Mouse (Mus musculus) CH12.LX (cell line): Measurements from ENCODE around the gene Henmt1. TPM values are rescaled to one million over a fixed set of nuclear protein-coding genes. Genes with fewer than 3 reads are reported as not detected.

Experiments
- DNase-seq: peaks from one replicate; pipeline ENCODE4 v3.0.0-alpha.2; 2013; ENCODE audit errors: extremely low read depth
- H3K27ac ChIP-seq: 2 replicates; pipeline ENCODE4 v1.5.1; 2012; ENCODE audit warnings: low read depth, mild to moderate bottlenecking, control low read depth, moderate library complexity; ENCODE audit not compliant: insufficient read depth
- H3K27me3 ChIP-seq: replicated peaks from 2 replicates; pipeline ENCODE3; 2012; ENCODE audit warnings: inconsistent platforms
- H3K36me3 ChIP-seq, 2 experiments: replicated peaks in 1 of 2; 2 replicates each; pipeline versions ENCODE3 to v1.6.1; 2012; ENCODE audit warnings: inconsistent platforms in 1 of 2, low read length in 1 of 2, mild to moderate bottlenecking in 1 of 2, mixed read lengths in 1 of 2, moderate library complexity in 1 of 2; ENCODE audit not compliant: control insufficient read depth in 1 of 2, insufficient read depth in 1 of 2
- H3K4me1 ChIP-seq, 2 experiments: 2 replicates each; pipeline ENCODE4 v1.6.1; 2012; ENCODE audit warnings: inconsistent platforms in 1 of 2, moderate library complexity in 1 of 2; ENCODE audit not compliant: insufficient read depth in 2 of 2, control insufficient read depth in 1 of 2
- H3K4me2 ChIP-seq: 2 replicates; pipeline ENCODE4 v1.6.1; 2012; ENCODE audit warnings: low read depth, mild to moderate bottlenecking, control low read depth; ENCODE audit not compliant: poor library complexity, insufficient read depth, severe bottlenecking
- H3K4me3 ChIP-seq, 3 experiments: fragments of 150-350 bp in 1 of 3; sonication (generic) in 1 of 3; replicated peaks in 1 of 3; 2 replicates each; pipeline versions ENCODE3 to v1.5.1; 2011 to 2012; ENCODE audit warnings: low read depth in 2 of 3, low read length in 2 of 3, mild to moderate bottlenecking in 2 of 3, moderate library complexity in 2 of 3, control low read depth in 1 of 3, improper control_type of control experiment in 1 of 3, inconsistent platforms in 1 of 3, mixed read lengths in 1 of 3; ENCODE audit not compliant: poor library complexity in 1 of 3
- H3K79me2 ChIP-seq: replicated peaks from 2 replicates; pipeline ENCODE4 v1.6.1; 2012; ENCODE audit warnings: mild to moderate bottlenecking, moderate library complexity; ENCODE audit not compliant: control insufficient read depth, poor library complexity, insufficient read depth, severe bottlenecking; ENCODE audit errors: extremely low read depth
- H3K9ac ChIP-seq: 2 replicates; pipeline ENCODE4 v1.6.1; 2012; ENCODE audit warnings: low read depth, mild to moderate bottlenecking, control low read depth, moderate library complexity; ENCODE audit not compliant: insufficient read depth
- H3K9me3 ChIP-seq: replicated peaks from 2 replicates; pipeline ENCODE3; 2012; ENCODE audit warnings: low read length, inconsistent platforms, mixed read lengths
- BHLHE40 ChIP-seq: IDR thresholded peaks from 2 replicates; pipeline ENCODE4 v1.6.1; 2011; ENCODE audit warnings: mild to moderate bottlenecking, low read depth, low read length, improper control_type of control experiment
- CHD2 ChIP-seq: IDR thresholded peaks from 2 replicates; pipeline ENCODE4 v1.6.1; 2011; ENCODE audit warnings: low read length, improper control_type of control experiment
- CTCF ChIP-seq, 2 experiments: IDR thresholded peaks in 1 of 2; conservative IDR thresholded peaks in 1 of 2; 2 replicates each; pipeline ENCODE4 v1.5.1; 2011 to 2012; ENCODE audit warnings: low read depth in 2 of 2, low read length in 2 of 2, improper control_type of control experiment in 1 of 2, inconsistent platforms in 1 of 2, mild to moderate bottlenecking in 1 of 2, moderate library complexity in 1 of 2
- E2F4 ChIP-seq: IDR thresholded peaks from 2 replicates; pipeline ENCODE4 v1.6.1; 2011; ENCODE audit warnings: low read depth, low read length, improper control_type of control experiment; ENCODE audit not compliant: insufficient replicate concordance
- ELF1 ChIP-seq: IDR thresholded peaks from 2 replicates; pipeline ENCODE4 v1.6.1; 2014; ENCODE audit warnings: low read depth, mild to moderate bottlenecking, inconsistent platforms, low read length, improper control_type of control experiment
- EP300 ChIP-seq: IDR thresholded peaks from 2 replicates; pipeline ENCODE4 v1.6.1; 2011; ENCODE audit warnings: low read length, improper control_type of control experiment
- HCFC1 ChIP-seq: IDR thresholded peaks from 2 replicates; pipeline ENCODE4 v1.6.1; 2012; ENCODE audit warnings: low read depth, mild to moderate bottlenecking, inconsistent platforms, low read length, improper control_type of control experiment
- JUND ChIP-seq: conservative IDR thresholded peaks from 2 replicates; pipeline ENCODE4 v1.6.1; 2011; ENCODE audit warnings: low read depth, low read length, improper control_type of control experiment
- MAFK ChIP-seq: IDR thresholded peaks from 2 replicates; pipeline ENCODE4 v1.6.1; 2011; ENCODE audit warnings: low read length, improper control_type of control experiment; ENCODE audit not compliant: insufficient replicate concordance
- MXI1 ChIP-seq: IDR thresholded peaks from 2 replicates; pipeline ENCODE4 v1.6.1; 2011; ENCODE audit warnings: mild to moderate bottlenecking, low read depth, low read length, improper control_type of control experiment
- MYC ChIP-seq: IDR thresholded peaks from 2 replicates; pipeline ENCODE4 v1.6.1; 2011; ENCODE audit warnings: low read depth, mild to moderate bottlenecking, improper control_type of control experiment, low read length
- NRF1 ChIP-seq: IDR thresholded peaks from 2 replicates; pipeline ENCODE4 v1.6.1; 2014; ENCODE audit warnings: low read depth, mild to moderate bottlenecking, inconsistent platforms, low read length, improper control_type of control experiment, moderate library complexity
- RAD21 ChIP-seq: IDR thresholded peaks from 2 replicates; pipeline ENCODE4 v1.6.1; 2011; ENCODE audit warnings: low read depth, mild to moderate bottlenecking, low read length, improper control_type of control experiment, moderate library complexity
- SMC3 ChIP-seq: IDR thresholded peaks from 2 replicates; pipeline ENCODE4 v1.6.1; 2011; ENCODE audit warnings: low read depth, low read length, improper control_type of control experiment
- TCF12 ChIP-seq: IDR thresholded peaks from 2 replicates; pipeline ENCODE4 v1.6.1; 2014; ENCODE audit warnings: low read depth, mild to moderate bottlenecking, inconsistent platforms, low read length, improper control_type of control experiment
- USF1 ChIP-seq: IDR thresholded peaks from 2 replicates; pipeline ENCODE4 v1.6.1; 2014; ENCODE audit warnings: low read depth, mild to moderate bottlenecking, inconsistent platforms, low read length, improper control_type of control experiment
- USF2 ChIP-seq: conservative IDR thresholded peaks from 2 replicates; pipeline ENCODE4 v1.6.1; 2011; ENCODE audit warnings: low read depth, low read length, improper control_type of control experiment
- ZC3H11A ChIP-seq: IDR thresholded peaks from 2 replicates; pipeline ENCODE4 v1.6.1; 2012; ENCODE audit warnings: low read depth, mild to moderate bottlenecking, inconsistent platforms, low read length, improper control_type of control experiment
- ZKSCAN1 ChIP-seq: IDR thresholded peaks from 2 replicates; pipeline ENCODE4 v1.6.1; 2012; ENCODE audit warnings: low read depth, inconsistent platforms, low read length, improper control_type of control experiment, borderline replicate concordance
- ZMIZ1 ChIP-seq: IDR thresholded peaks from 2 replicates; pipeline ENCODE4 v1.6.1; 2012; ENCODE audit warnings: low read depth, mild to moderate bottlenecking, inconsistent platforms, low read length, improper control_type of control experiment
- ZNF384 ChIP-seq: IDR thresholded peaks from 2 replicates; pipeline ENCODE4 v1.6.1; 2012; ENCODE audit warnings: low read depth, low read length, improper control_type of control experiment, inconsistent platforms
- dilution Hi-C: fragments of 300-500 bp; cut with MboI; formaldehyde crosslinking; loops from 2 replicates; pipeline ENCODE4 v1.14.3; 2020; ENCODE audit warnings: low sequenced_read_pairs; ENCODE audit not compliant: extremely low pct_unique_long_range_greater_than_20kb, extremely low pct_ligation_motif_present
- in situ Hi-C: fragments of 300-500 bp; cut with MboI; formaldehyde crosslinking; loops from 3 replicates; pipeline ENCODE4 v1.14.3; 2019; ENCODE audit warnings: low sequenced_read_pairs, low pct_ligation_motif_present, low pct_unique_long_range_greater_than_20kb, mixed read lengths
- polyA plus RNA-seq: library from polyadenylated mRNA; unstranded; fragments of >175 nt; gene quantifications from 2 replicates; pipeline ENCODE4 v1.2.1, GENCODE M21; 2012; ENCODE audit warnings: low read depth; ENCODE audit not compliant: insufficient read length
- total RNA-seq, 2 experiments: library from RNA; depleted of rRNA; stranded (reverse); fragments of 300-350 nt in 1 of 2; fragments of >200 nt in 1 of 2; gene quantifications; 2 replicates each; pipeline ENCODE4 v1.2.3; 2012 to 2014

Gene Henmt1
- total and polyA plus RNA-seq, 3 experiments: not detected

- Histone ChIP-seq H3K79me2 (no peaks in the 10 kb centered on the region), H3K9me3 (no peaks in the 10 kb centered on the region), H3K27ac (no peak overlapping the region), H3K4me2 (no peak overlapping the region), H3K4me1 (no peaks in the 10 kb centered on the region), H3K9ac (no peak overlapping the region), H3K4me3 (no peak overlapping the region), H3K36me3 (peaks cover 0 to 25% of the 10 kb centered on the region in 2 experiments), H3K27me3 (no peaks in the 10 kb centered on the region)
- in situ Hi-C loops: no loop called here
- dilution Hi-C loops: no loop called here
- DNase-seq: no peak
- TF ChIP-seq BHLHE40 (no peak), ZC3H11A (no peak), CHD2 (no peak), RAD21 (no peak), ELF1 (no peak), ZNF384 (no peak), HCFC1 (no peak), USF2 (no peak), MAFK (no peak)
- TF ChIP-seq, all 38 proteins: peak for 0
Measured at GRCm38 (mm10) chr3:108994477-108994876, 54.8 kb downstream of the Henmt1 start.

DNA sequence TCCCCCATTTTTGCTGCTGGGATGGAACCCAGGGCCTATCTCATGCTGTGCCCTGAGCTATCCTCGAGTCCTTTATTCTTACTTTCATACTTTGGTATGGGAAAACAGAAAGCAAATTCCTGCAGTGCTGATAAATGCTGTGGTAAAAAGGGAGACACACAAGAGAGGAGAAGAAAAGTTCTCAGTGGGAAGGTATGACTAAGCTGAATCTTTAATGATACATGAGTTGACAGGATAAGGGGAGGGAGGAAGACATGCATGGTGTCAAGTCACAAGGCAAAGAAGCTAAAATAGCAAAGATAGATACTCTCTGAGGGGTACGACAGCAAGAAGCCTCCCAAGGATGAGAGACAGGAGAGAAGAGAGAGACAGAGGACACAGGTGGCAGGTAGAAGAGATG, 55.7 kb downstream of the Henmt1 start:
- no peak for TF ChIP-seq ZNF384
- TF ChIP-seq ELF1: no peak
- no peak for TF ChIP-seq ZKSCAN1
- no peak for TF ChIP-seq CTCF (conservative IDR thresholded peaks at IDR 0.05 in 1 of 2, IDR thresholded peaks at IDR 0.05 in 1 of 2; ENCODE audit: low read depth in 2 of 2, low read length in 2 of 2)
- TF ChIP-seq SMC3: no peak
- TF ChIP-seq USF1: no peak
- TF ChIP-seq E2F4: no peak
- TF ChIP-seq EP300: no peak
- no peak for TF ChIP-seq ZC3H11A
- TF ChIP-seq NRF1: no peak
- TF ChIP-seq MXI1: no peak
- TF ChIP-seq MYC: no peak
- no peak for TF ChIP-seq TCF12
- TF ChIP-seq JUND: no peak
- TF ChIP-seq USF2: no peak
- no peak for TF ChIP-seq ZMIZ1
- Histone ChIP-seq H3K4me2 (no peak overlapping the region), H3K79me2 (no peaks in the 10 kb centered on the region), H3K9ac (no peak overlapping the region), H3K4me3 (no peak overlapping the region), H3K27me3 (no peaks in the 10 kb centered on the region), H3K36me3 (peaks cover 0 to 18% of the 10 kb centered on the region in 2 experiments), H3K4me1 (no peaks in the 10 kb centered on the region), H3K9me3 (no peaks in the 10 kb centered on the region), H3K27ac (no peak overlapping the region)
- in situ Hi-C loops (no loop called here), dilution Hi-C loops (no loop called here)
- DNase-seq: no peak
